Mouse (Mus musculus): ENCODE measurements at regions not wholly inside any gene's neighbourhood (a gene's known extent, or its start where the extent isn't known, plus 50 kb on each side); places are given as distances from the start of the nearest gene placed in this dataset.

DNA sequence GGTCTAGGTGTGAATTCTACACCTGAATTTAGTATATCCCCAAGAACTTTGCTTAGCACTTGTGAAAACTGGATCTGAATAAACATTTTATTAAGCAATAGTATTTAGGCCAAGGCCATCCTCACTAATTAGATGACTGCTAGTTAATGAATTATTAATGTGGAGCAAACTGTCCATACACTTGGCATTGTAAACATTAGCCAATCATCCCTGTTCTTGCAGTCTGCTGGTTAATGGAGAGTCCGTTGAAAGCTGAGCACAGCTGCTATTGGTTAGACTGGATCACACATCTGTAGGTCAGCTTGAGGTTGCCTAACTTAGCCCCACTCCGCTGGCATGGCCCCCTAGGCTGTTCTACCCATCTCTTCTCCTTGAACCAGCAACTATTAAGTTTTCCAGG lies 826.2 kb upstream of the 4930452B06Rik start:
- Histone ChIP-seq H3K9ac (no peak overlapping the region), H3K36me3 (no peaks in the 10 kb centered on the region), H3K4me1 (no peaks in the 10 kb centered on the region), H3K4me2 (no peak overlapping the region), H3K4me3 (no peak overlapping the region), H3K27ac (no peak overlapping the region), H3K9me3 (replicated peaks) (no peaks in the 10 kb centered on the region), H3K27me3 (replicated peaks) (no peaks in the 10 kb centered on the region)
- ATAC-seq, result no peak
- WGBS (ENCODE audit: insufficient replicate concordance), result 63% methylated on average over 2 of the region's 2 CpGs

- 50% methylated on average over 1 of the region's 1 CpGs for WGBS (ENCODE audit: insufficient replicate concordance)
- Histone ChIP-seq H3K4me1 (no peaks in the 10 kb centered on the region), H3K4me2 (no peak overlapping the region), H3K36me3 (no peaks in the 10 kb centered on the region), H3K9me3 (replicated peaks) (no peaks in the 10 kb centered on the region), H3K4me3 (no peak overlapping the region), H3K27ac (no peak overlapping the region), H3K9ac (no peak overlapping the region), H3K27me3 (replicated peaks) (no peaks in the 10 kb centered on the region)
- ATAC-seq, result no peak
Measured at GRCm38 (mm10) chr14:9488585-9488984, 822.5 kb upstream of the 4930452B06Rik start.

GRCm38 (mm10) chr14:9478981-9479380 lies 812.9 kb upstream of the 4930452B06Rik start:
- Histone ChIP-seq H3K9ac (no peak overlapping the region), H3K9me3 (replicated peaks) (no peaks in the 10 kb centered on the region), H3K4me3 (no peak overlapping the region), H3K36me3 (no peaks in the 10 kb centered on the region), H3K27me3 (replicated peaks) (no peaks in the 10 kb centered on the region), H3K4me1 (no peaks in the 10 kb centered on the region), H3K27ac (no peak overlapping the region), H3K4me2 (no peak overlapping the region)
- no peak for ATAC-seq

GRCm38 (mm10) chr14:9475169-9475568 lies 809.1 kb upstream of the 4930452B06Rik start:
- ATAC-seq, result no peak

GRCm38 (mm10) chr14:9469686-9470085 lies 803.6 kb upstream of the 4930452B06Rik start:
- H3K27ac ChIP-seq, result no peak overlapping the region
- H3K4me2 ChIP-seq, result no peak overlapping the region
- H3K4me3 ChIP-seq, result no peak overlapping the region
- ATAC-seq, result no peak
- no peaks in the 10 kb centered on the region for H3K27me3 ChIP-seq (replicated peaks)
- peaks cover 8% of the 10 kb centered on the region; the same call in 1 of the 2 replicates for H3K4me1 ChIP-seq
- no peaks in the 10 kb centered on the region for H3K9me3 ChIP-seq (replicated peaks)
- no peaks in the 10 kb centered on the region for H3K36me3 ChIP-seq
- no peak overlapping the region for H3K9ac ChIP-seq

More at GRCm38 (mm10) chr14:9475169-9475568, 809.1 kb upstream of the 4930452B06Rik start:
- Histone ChIP-seq H3K4me1 (no peaks in the 10 kb centered on the region), H3K4me2 (no peak overlapping the region), H3K9me3 (replicated peaks) (no peaks in the 10 kb centered on the region), H3K27me3 (replicated peaks) (no peaks in the 10 kb centered on the region), H3K27ac (no peak overlapping the region), H3K4me3 (no peak overlapping the region), H3K36me3 (no peaks in the 10 kb centered on the region), H3K9ac (no peak overlapping the region)
- 72% methylated on average over 7 of the region's 7 CpGs for WGBS (ENCODE audit: insufficient replicate concordance)

- H3K36me3 ChIP-seq, result no peaks in the 10 kb centered on the region
- peaks cover 8% of the 10 kb centered on the region; the same call in 1 of the 2 replicates for H3K4me1 ChIP-seq
- H3K9me3 ChIP-seq (replicated peaks), result no peaks in the 10 kb centered on the region
- no peak overlapping the region for H3K4me2 ChIP-seq
- H3K27ac ChIP-seq, result no peak overlapping the region
- WGBS (ENCODE audit: insufficient replicate concordance), result 41% methylated on average over 3 of the region's 3 CpGs
- H3K4me3 ChIP-seq, result no peak overlapping the region
- ATAC-seq, result no peak
- H3K9ac ChIP-seq, result no peak overlapping the region
- no peaks in the 10 kb centered on the region for H3K27me3 ChIP-seq (replicated peaks)
Measured at GRCm38 (mm10) chr14:9468654-9469053, 802.6 kb upstream of the 4930452B06Rik start.

DNA sequence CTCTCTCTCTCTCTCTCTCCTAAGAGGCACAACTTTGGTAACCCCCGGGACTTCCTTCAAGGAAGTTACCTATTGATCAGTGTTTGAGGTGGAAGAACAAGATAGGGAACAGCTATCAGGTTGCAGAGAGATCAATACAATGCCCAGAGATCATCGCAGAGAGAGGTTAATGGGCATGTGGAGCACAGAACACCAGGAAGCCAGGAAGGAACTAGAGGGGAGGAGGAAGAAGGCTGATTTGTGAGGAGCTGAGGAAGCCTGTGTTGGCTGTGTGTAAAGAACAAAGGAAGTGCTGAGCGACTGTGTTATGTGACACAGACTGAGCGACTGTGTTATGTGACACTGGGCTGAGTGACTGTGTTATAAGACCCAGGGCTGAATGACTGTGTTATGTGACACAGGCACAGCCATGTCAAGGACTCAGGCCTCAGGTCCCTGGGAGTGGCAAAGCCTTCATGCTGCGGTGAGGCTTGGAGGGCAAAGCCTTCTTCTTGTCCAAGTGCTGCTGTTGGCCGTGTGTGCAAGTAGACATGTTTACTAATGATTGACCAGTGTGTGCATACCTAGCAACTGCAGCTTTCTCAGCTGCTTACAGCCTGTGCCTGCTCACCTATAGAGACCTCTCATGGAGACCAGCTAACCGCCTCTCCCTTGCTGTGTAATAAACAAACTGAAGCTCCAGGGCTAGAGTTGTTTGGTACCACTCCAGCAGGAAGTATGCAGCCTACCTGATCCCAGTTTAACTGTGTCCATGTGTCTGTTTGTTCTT lies 801.8 kb upstream of the 4930452B06Rik start:
- no peaks in the 10 kb centered on the region for H3K36me3 ChIP-seq
- H3K27me3 ChIP-seq (replicated peaks), result no peaks in the 10 kb centered on the region
- H3K9me3 ChIP-seq (replicated peaks), result no peaks in the 10 kb centered on the region
- H3K4me1 ChIP-seq, result peaks cover 8% of the 10 kb centered on the region; the same call in 1 of the 2 replicates
- WGBS (ENCODE audit: insufficient replicate concordance), result 36% methylated on average over 7 of the region's 7 CpGs
- no peak overlapping the region for H3K9ac ChIP-seq
- no peak overlapping the region for H3K4me2 ChIP-seq
- peak; percentile 30; the same call in 1 of the 2 replicates for ATAC-seq
- no peak overlapping the region for H3K4me3 ChIP-seq
- H3K27ac ChIP-seq, result no peak overlapping the region

- ATAC-seq, result no peak
- Histone ChIP-seq H3K4me2 (no peak overlapping the region), H3K36me3 (no peaks in the 10 kb centered on the region), H3K27ac (no peak overlapping the region), H3K9ac (no peak overlapping the region), H3K27me3 (replicated peaks) (no peaks in the 10 kb centered on the region), H3K4me1 (no peaks in the 10 kb centered on the region), H3K9me3 (replicated peaks) (no peaks in the 10 kb centered on the region), H3K4me3 (no peak overlapping the region)
- WGBS (ENCODE audit: insufficient replicate concordance), result 80% methylated on average over 3 of the region's 3 CpGs
Measured at GRCm38 (mm10) chr14:9460006-9460405, 794.0 kb upstream of the 4930452B06Rik start.

DNA sequence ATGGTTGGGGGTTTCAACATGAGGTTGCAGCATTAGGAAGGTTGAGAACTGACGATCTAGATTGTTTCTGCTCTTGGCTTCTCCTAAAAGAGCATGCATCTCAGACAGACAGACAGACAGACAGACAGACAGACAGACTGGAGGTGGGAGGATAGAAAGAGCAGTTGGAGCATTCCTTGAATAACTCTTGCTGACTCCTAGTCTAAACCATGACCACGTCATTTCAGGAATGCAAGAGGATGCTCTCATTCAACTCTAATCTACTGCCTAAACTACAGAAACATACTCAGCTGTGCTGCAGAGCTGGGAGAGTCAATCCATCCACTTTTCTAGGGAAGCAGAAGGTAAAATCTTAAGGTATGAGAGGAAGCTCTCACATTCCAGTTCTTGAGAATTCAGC lies 792.8 kb upstream of the 4930452B06Rik start:
- H3K27ac ChIP-seq, result no peak overlapping the region
- WGBS (ENCODE audit: insufficient replicate concordance), result 55% methylated on average over 2 of the region's 2 CpGs

GRCm38 (mm10) chr14:9457801-9458495 lies 791.9 kb upstream of the 4930452B06Rik start:
- H3K9ac ChIP-seq, result no peak overlapping the region
- no peak overlapping the region for H3K27ac ChIP-seq
- no peaks in the 10 kb centered on the region for H3K4me1 ChIP-seq
- no peaks in the 10 kb centered on the region for H3K36me3 ChIP-seq
- H3K9me3 ChIP-seq (replicated peaks), result no peaks in the 10 kb centered on the region
- no peak overlapping the region for H3K4me3 ChIP-seq
- ATAC-seq, result no peak
- H3K4me2 ChIP-seq, result no peak overlapping the region
- H3K27me3 ChIP-seq (replicated peaks), result no peaks in the 10 kb centered on the region

More for the DNA sequence above, 792.8 kb upstream of the 4930452B06Rik start:
- Histone ChIP-seq H3K4me2 (no peak overlapping the region), H3K4me1 (no peaks in the 10 kb centered on the region), H3K9ac (no peak overlapping the region), H3K4me3 (no peak overlapping the region), H3K36me3 (no peaks in the 10 kb centered on the region), H3K27me3 (replicated peaks) (no peaks in the 10 kb centered on the region), H3K9me3 (replicated peaks) (no peaks in the 10 kb centered on the region)
- no peak for ATAC-seq

- Histone ChIP-seq H3K4me1 (no peaks in the 10 kb centered on the region), H3K27ac (no peak overlapping the region), H3K27me3 (replicated peaks) (no peaks in the 10 kb centered on the region), H3K4me2 (no peak overlapping the region), H3K36me3 (no peaks in the 10 kb centered on the region), H3K9ac (no peak overlapping the region), H3K9me3 (replicated peaks) (no peaks in the 10 kb centered on the region), H3K4me3 (no peak overlapping the region)
- ATAC-seq, result no peak
- 74% methylated on average over 5 of the region's 5 CpGs for WGBS (ENCODE audit: insufficient replicate concordance)
Measured at GRCm38 (mm10) chr14:9455986-9456385, 789.9 kb upstream of the 4930452B06Rik start.

DNA sequence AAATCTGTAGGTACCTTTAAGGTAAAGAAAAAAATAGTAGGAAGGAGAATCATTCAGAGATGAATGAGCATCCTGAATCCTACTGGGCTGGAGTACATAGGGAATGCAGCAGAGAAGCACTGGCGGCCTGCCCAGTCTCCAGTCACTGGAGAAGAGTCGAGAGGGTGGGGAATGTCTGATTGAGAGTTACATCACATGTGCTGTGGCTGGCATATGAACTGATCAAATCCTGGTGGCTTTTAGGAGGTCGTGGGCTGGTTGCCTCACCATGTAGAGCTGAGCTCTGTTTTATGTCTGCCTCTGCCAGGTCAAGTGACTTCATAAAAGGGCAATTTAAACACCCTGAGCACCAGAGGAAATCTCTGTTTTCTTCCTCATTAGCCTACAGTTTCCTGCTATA lies 783.9 kb upstream of the 4930452B06Rik start:
- WGBS (ENCODE audit: insufficient replicate concordance), result 33% methylated on average over 3 of the region's 3 CpGs

More for the DNA sequence above, 783.9 kb upstream of the 4930452B06Rik start:
- Histone ChIP-seq H3K9me3 (replicated peaks) (no peaks in the 10 kb centered on the region), H3K27me3 (replicated peaks) (no peaks in the 10 kb centered on the region), H3K4me1 (no peaks in the 10 kb centered on the region), H3K4me3 (no peak overlapping the region), H3K36me3 (no peaks in the 10 kb centered on the region), H3K4me2 (no peak overlapping the region), H3K9ac (no peak overlapping the region), H3K27ac (no peak overlapping the region)
- ATAC-seq, result no peak

Data from liver, embryonic 12.5 days (tissue).